In the genomic region with DNA sequence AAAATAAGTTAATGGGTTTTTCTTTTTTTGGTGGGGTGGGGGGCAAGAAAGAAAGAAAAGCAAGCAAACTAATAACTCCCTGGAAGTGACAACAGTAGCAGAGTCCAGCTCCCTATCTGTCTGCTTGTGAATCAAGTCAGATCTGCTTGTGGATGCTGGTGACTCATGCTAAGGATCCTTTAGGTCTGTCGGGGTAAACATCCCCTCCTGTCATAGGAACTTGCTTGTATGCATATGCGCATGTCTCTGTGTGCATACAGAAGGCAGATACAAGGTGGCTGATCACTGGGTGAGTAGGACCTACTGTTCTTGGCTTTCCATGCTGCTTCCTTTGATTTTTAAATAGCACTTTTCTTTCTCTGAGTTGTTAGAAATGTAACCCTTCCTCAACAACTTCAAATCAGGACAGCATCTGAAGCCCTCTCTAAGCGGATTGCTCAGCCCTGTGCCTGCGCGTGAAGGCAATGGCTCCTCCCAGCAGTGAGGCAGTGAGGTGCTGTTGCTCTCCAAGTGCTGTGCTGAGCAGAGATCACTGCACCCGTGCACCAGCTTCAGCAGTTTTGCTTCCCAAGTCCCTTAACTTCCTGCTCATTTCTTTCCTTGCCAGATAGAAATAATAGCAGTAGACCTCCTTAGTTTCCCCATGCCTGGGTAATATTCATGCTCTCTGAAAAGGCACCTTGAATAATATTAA, we compare ENCODE assay signal across 13 mouse cellular contexts.
DNase-seq lines count a peak whose midpoint lies in the region; ATAC-seq lines count a peak whose summit lies in the region.
"Had no signal": no experiment of that assay in that cellular context is flagged by ENCODE, and none has a peak within 500 bp of the region (broad histone marks: within the 10 kb centered on the region; RNA-seq: fewer than 3 reads in every experiment).

No protein-coding gene starts in this region.

- ATAC-seq in heart, embryonic 13.5 days (ENCODE audit: extremely low read depth, insufficient number of reproducible peaks, low FRiP score, low TSS enrichment) = no peak
- ATAC-seq in midbrain, embryonic 16.5 days = no peak
- ATAC-seq in midbrain, embryonic 11.5 days (ENCODE audit: low FRiP score) = no peak
- no peak for ATAC-seq in megakaryocyte progenitor cell, adult 5-6 weeks (replicated peaks; ENCODE audit: poor library complexity)
- ATAC-seq: liver, postnatal 0 days had no signal

- no peak overlapping the region for H3K4me3 ChIP-seq in heart, embryonic 13.5 days
- H3K4me3 ChIP-seq in heart, embryonic 10.5 days = no peak overlapping the region
- no peak overlapping the region for H3K4me3 ChIP-seq in midbrain, embryonic 16.5 days (ENCODE audit: low read depth, low read length)
- H3K4me3 ChIP-seq in midbrain, embryonic 11.5 days (ENCODE audit: low read depth, low read length) = no peak overlapping the region
- H3K4me3 ChIP-seq: limb, embryonic 12.5 days; midbrain, embryonic 12.5 days had no signal

- H3K36me3 ChIP-seq in heart, embryonic 13.5 days = no peaks in the 10 kb centered on the region
- no peaks in the 10 kb centered on the region for H3K36me3 ChIP-seq in heart, embryonic 10.5 days
- no peaks in the 10 kb centered on the region for H3K36me3 ChIP-seq in midbrain, embryonic 16.5 days (ENCODE audit: control insufficient read depth, insufficient read depth, low read length)
- H3K36me3 ChIP-seq in midbrain, embryonic 11.5 days (ENCODE audit: control insufficient read depth, insufficient read depth, low read length) = no peaks in the 10 kb centered on the region
- H3K36me3 ChIP-seq: limb, embryonic 12.5 days; midbrain, embryonic 12.5 days had no signal

- peaks cover 82% of the 10 kb centered on the region for H3K4me1 ChIP-seq in heart, embryonic 13.5 days
- H3K4me1 ChIP-seq in heart, embryonic 10.5 days = peaks cover 73% of the 10 kb centered on the region
- H3K4me1 ChIP-seq in midbrain, embryonic 16.5 days (ENCODE audit: control insufficient read depth, insufficient read depth, low read length) = peaks cover 11% of the 10 kb centered on the region
- peaks cover 14% of the 10 kb centered on the region; the same call in 1 of the 2 replicates for H3K4me1 ChIP-seq in midbrain, embryonic 11.5 days (ENCODE audit: control insufficient read depth, insufficient read depth, low read length)

- H3K9me3 ChIP-seq in heart, embryonic 13.5 days = no peaks in the 10 kb centered on the region
- no peaks in the 10 kb centered on the region for H3K9me3 ChIP-seq in heart, embryonic 10.5 days
- H3K9me3 ChIP-seq in midbrain, embryonic 16.5 days (replicated peaks; ENCODE audit: control insufficient read depth, low read length, poor library complexity, severe bottlenecking) = no peaks in the 10 kb centered on the region
- H3K9me3 ChIP-seq in midbrain, embryonic 11.5 days (ENCODE audit: control insufficient read depth, low read length) = no peaks in the 10 kb centered on the region
- H3K9me3 ChIP-seq: limb, embryonic 12.5 days; midbrain, embryonic 12.5 days had no signal

- no peak for DNase-seq in heart, embryonic 10.5 days (ENCODE audit: low spot score)
- DNase-seq in midbrain, embryonic 11.5 days (ENCODE audit: low spot score, missing footprints) = no peak
- DNase-seq in cerebellum, postnatal 14 days = peak; percentile 56 to 75
- DNase-seq in kidney, adult 11 months = no peak
- DNase-seq: heart, adult 18-20 months; heart, postnatal 4 days; kidney, postnatal 10 days; liver, postnatal 0 days had no signal

- H3K27me3 ChIP-seq in heart, embryonic 13.5 days (replicated peaks) = no peaks in the 10 kb centered on the region
- H3K27me3 ChIP-seq in heart, embryonic 10.5 days (ENCODE audit: insufficient read depth, poor library complexity, severe bottlenecking) = no peaks in the 10 kb centered on the region
- no peaks in the 10 kb centered on the region for H3K27me3 ChIP-seq in midbrain, embryonic 16.5 days (ENCODE audit: control insufficient read depth, insufficient read depth, low read depth, low read length)
- H3K27me3 ChIP-seq in midbrain, embryonic 11.5 days (ENCODE audit: control insufficient read depth, insufficient read depth, low read length) = no peaks in the 10 kb centered on the region
- H3K27me3 ChIP-seq: limb, embryonic 12.5 days had no signal

- peak overlapping the region; percentile 40; the same call in 1 of the 2 replicates for H3K27ac ChIP-seq in heart, embryonic 13.5 days (replicated peaks)
- H3K27ac ChIP-seq in heart, embryonic 10.5 days = no peak overlapping the region
- 0 out of 2 replicates have a peak overlapping the region, but pooled peaks have one; percentile 17 for H3K27ac ChIP-seq in midbrain, embryonic 16.5 days (ENCODE audit: low read length)
- H3K27ac ChIP-seq in midbrain, embryonic 11.5 days (ENCODE audit: low read depth, low read length) = no peak overlapping the region
- H3K27ac ChIP-seq: limb, embryonic 12.5 days; midbrain, embryonic 12.5 days had no signal

- WGBS in heart, embryonic 13.5 days = 28% methylated on average over 6 of the region's 6 CpGs
- WGBS in heart, embryonic 10.5 days = 31% methylated on average over 6 of the region's 6 CpGs
- WGBS in midbrain, embryonic 16.5 days = 38% methylated on average over 6 of the region's 6 CpGs
- WGBS in midbrain, embryonic 11.5 days = 42% methylated on average over 6 of the region's 6 CpGs

- no peak overlapping the region for H3K4me2 ChIP-seq in heart, embryonic 13.5 days
- H3K4me2 ChIP-seq in midbrain, embryonic 16.5 days (ENCODE audit: low read length) = no peak overlapping the region
- no peak overlapping the region for H3K4me2 ChIP-seq in midbrain, embryonic 11.5 days
- H3K4me2 ChIP-seq: limb, embryonic 12.5 days; midbrain, embryonic 12.5 days had no signal

- peak overlapping the region; percentile 8; the same call in 1 of the 2 replicates for H3K9ac ChIP-seq in heart, embryonic 13.5 days
- no peak overlapping the region for H3K9ac ChIP-seq in midbrain, embryonic 16.5 days (ENCODE audit: low read depth, low read length)
- H3K9ac ChIP-seq in midbrain, embryonic 11.5 days (ENCODE audit: low read length) = no peak overlapping the region
- H3K9ac ChIP-seq: limb, embryonic 12.5 days; liver, postnatal 0 days; midbrain, embryonic 12.5 days had no signal

Comparison
In these comparisons a context has a peak if more than half of its experiments do, and no peak if none do; other contexts are left out.
1. H3K27ac ChIP-seq: peak in heart, embryonic 13.5 days (single experiment) and midbrain, embryonic 16.5 days (single experiment); none in heart, embryonic 10.5 days (single experiment) and midbrain, embryonic 11.5 days (single experiment).
2. DNase-seq: peak in cerebellum, postnatal 14 days (2 of 2); none in heart, embryonic 10.5 days (single experiment), midbrain, embryonic 11.5 days (single experiment) and kidney, adult 11 months (single experiment).